Mouse (Mus musculus): ENCODE results near the gene Vps53.
"Not testable (repeated sequence)": the region's sequence is repeated elsewhere in the genome, so short reads cannot be mapped to it uniquely, and the experiment has no call there.

Gene Vps53

GRCm38 (mm10) chr11:76015814-76016213 is 163.6 kb downstream of the Vps53 start:
- no peak for DNase-seq (ENCODE audit: low spot score)

- DNase-seq (ENCODE audit: low spot score), result no peak
Measured at GRCm38 (mm10) chr11:76015251-76015650, 164.2 kb downstream of the Vps53 start.

GRCm38 (mm10) chr11:76010838-76011624 is 168.4 kb downstream of the Vps53 start:
- no peak for DNase-seq (ENCODE audit: low spot score)

GRCm38 (mm10) chr11:76009101-76009500 is 170.3 kb downstream of the Vps53 start:
- no peak for DNase-seq (ENCODE audit: low spot score)

GRCm38 (mm10) chr11:76008162-76008561 is 171.3 kb downstream of the Vps53 start:
- DNase-seq (ENCODE audit: low spot score), result no peak

GRCm38 (mm10) chr11:76004276-76004675 is 175.2 kb downstream of the Vps53 start:
- not testable (repeated sequence) for DNase-seq (ENCODE audit: low spot score)

- no peak for DNase-seq (ENCODE audit: low spot score)
Measured at GRCm38 (mm10) chr11:76001237-76001878, 178.1 kb downstream of the Vps53 start.

GRCm38 (mm10) chr11:76000701-76001100 is 178.7 kb downstream of the Vps53 start:
- no peak for DNase-seq (ENCODE audit: low spot score)

GRCm38 (mm10) chr11:75999440-76000155 is 179.8 kb downstream of the Vps53 start, which contains the start of gene 1700016K19Rik:
Gene 1700016K19Rik, plus strand, starts transcription at chr11:75999912.
- DNase-seq (ENCODE audit: low spot score), result peak; percentile 75
